Mouse (Mus musculus) ES-E14 (cell line): ENCODE data around the gene Rnf169. TPM values are rescaled to one million over a fixed set of nuclear protein-coding genes. Genes with fewer than 3 reads are reported as not detected.

Source experiments
- DNase-seq: peaks from one replicate; pipeline ENCODE4 v3.0.0-alpha.2; 2013; ENCODE audit warnings: low read depth, low spot score
- H3K27ac ChIP-seq: 2 replicates; pipeline ENCODE4 v1.5.1; 2012; ENCODE audit warnings: low read depth, mild to moderate bottlenecking, low read length, moderate library complexity, mixed read lengths; ENCODE audit not compliant: poor library complexity, insufficient read depth, severe bottlenecking
- H3K36me3 ChIP-seq: 2 replicates; pipeline ENCODE4 v1.6.1; 2012; ENCODE audit warnings: mild to moderate bottlenecking, low read length, moderate library complexity, mixed read lengths; ENCODE audit not compliant: control insufficient read depth, poor library complexity, insufficient read depth, severe bottlenecking
- H3K4me1 ChIP-seq, 2 experiments: fragments of 150-350 bp in 1 of 2; sonication (generic) in 1 of 2; 2 replicates each; pipeline ENCODE4 v1.6.1; 2012; ENCODE audit warnings: low read length in 2 of 2, mild to moderate bottlenecking in 1 of 2, mixed read lengths in 1 of 2; ENCODE audit not compliant: control insufficient read depth in 2 of 2, insufficient read depth in 2 of 2, poor library complexity in 1 of 2
- H3K4me3 ChIP-seq, 2 experiments: fragments of 150-350 bp in 1 of 2; sonication (generic) in 1 of 2; 2 replicates each; pipeline ENCODE4 v1.5.1; 2012; ENCODE audit warnings: low read length in 2 of 2, low read depth in 1 of 2, mild to moderate bottlenecking in 1 of 2, mixed read lengths in 1 of 2; ENCODE audit not compliant: insufficient read depth in 1 of 2, poor library complexity in 1 of 2, severe bottlenecking in 1 of 2
- H3K9ac ChIP-seq: 2 replicates; pipeline ENCODE4 v1.6.1; 2012; ENCODE audit warnings: low read depth, mild to moderate bottlenecking, low read length, mixed read lengths; ENCODE audit not compliant: poor library complexity, insufficient read depth, severe bottlenecking
- H3K9me3 ChIP-seq: fragments of 150-350 bp; sonication (generic); 2 replicates; pipeline ENCODE4 v1.6.1; 2012; ENCODE audit warnings: low read depth, mild to moderate bottlenecking, low read length; ENCODE audit not compliant: control insufficient read depth, insufficient read depth
- CHD2 ChIP-seq: IDR thresholded peaks from 2 replicates; pipeline ENCODE4 v1.6.1; 2014; ENCODE audit warnings: mild to moderate bottlenecking, low read depth, low read length, inconsistent platforms
- HCFC1 ChIP-seq: IDR thresholded peaks from 2 replicates; pipeline ENCODE4 v1.6.1; 2012; ENCODE audit warnings: low read length, inconsistent platforms, borderline replicate concordance; ENCODE audit not compliant: insufficient read depth
- MAFK ChIP-seq: IDR thresholded peaks from 2 replicates; pipeline ENCODE4 v1.6.1; 2014; ENCODE audit warnings: mild to moderate bottlenecking, low read depth, low read length, inconsistent platforms; ENCODE audit not compliant: insufficient read depth
- ZC3H11A ChIP-seq: IDR thresholded peaks from 2 replicates; pipeline ENCODE4 v1.6.1; 2012; ENCODE audit warnings: low read depth, mild to moderate bottlenecking, inconsistent platforms, low read length, borderline replicate concordance
- ZNF384 ChIP-seq: IDR thresholded peaks from 2 replicates; pipeline ENCODE4 v1.6.1; 2012; ENCODE audit warnings: low read depth, low read length, inconsistent platforms
- in situ Hi-C, 2 experiments: fragments of 600-800 bp; cut with MboI; formaldehyde crosslinking; loops; one replicate each; pipeline ENCODE4 v1.15.1; 2025; ENCODE audit warnings: low sequenced_read_pairs in 2 of 2, inconsistent platforms in 1 of 2; ENCODE audit not compliant: unreplicated experiment in 2 of 2
- total RNA-seq: library from RNA; depleted of rRNA; stranded (reverse); fragments of 300-350 nt; gene quantifications from 2 replicates; pipeline ENCODE4 v1.2.3, GENCODE M21; 2012

Rnf169 gene
- total RNA-seq, 1 experiment = 19.2 TPM

GRCm38 (mm10) chr7:99982256-99983242 lies 2.3 kb upstream of the Rnf169 start:
- no peak overlapping the region for H3K9ac ChIP-seq
- in situ Hi-C loops = no loop called here
- no peaks in the 10 kb centered on the region for H3K36me3 ChIP-seq
- H3K9me3 ChIP-seq = no peaks in the 10 kb centered on the region
- H3K27ac ChIP-seq = no peak overlapping the region
- no peak overlapping the region for H3K4me3 ChIP-seq
- DNase-seq = no peak
- H3K4me1 ChIP-seq = peaks cover 0 to 3% of the 10 kb centered on the region in 2 experiments; a peak in 2 of 4 replicates
- TF ChIP-seq HCFC1 (no peak), ZNF384 (no peak), CHD2 (no peak), MAFK (no peak), ZC3H11A (no peak)

GRCm38 (mm10) chr7:99981311-99981710 lies 1.1 kb upstream of the Rnf169 start:
- H3K4me1 ChIP-seq = peaks cover 0 to 3% of the 10 kb centered on the region in 2 experiments; a peak in 2 of 4 replicates
- no peak overlapping the region for H3K4me3 ChIP-seq
- no peak overlapping the region for H3K9ac ChIP-seq
- DNase-seq = no peak
- H3K9me3 ChIP-seq = no peaks in the 10 kb centered on the region
- TF ChIP-seq ZC3H11A (no peak), CHD2 (no peak), HCFC1 (no peak), ZNF384 (no peak), MAFK (no peak)
- in situ Hi-C loops = no loop called here
- H3K36me3 ChIP-seq = no peaks in the 10 kb centered on the region
- H3K27ac ChIP-seq = no peak overlapping the region

- H3K4me3 ChIP-seq = peak overlapping the region; percentile 79 to 91
- H3K4me1 ChIP-seq = peaks cover 0 to 3% of the 10 kb centered on the region in 2 experiments; a peak in 2 of 4 replicates
- peak; percentile 46; the same call in 1 of the 2 replicates for TF ChIP-seq HCFC1
- TF ChIP-seq CHD2 = no peak
- no peak for TF ChIP-seq MAFK
- TF ChIP-seq ZNF384 = no peak
- no peak for TF ChIP-seq ZC3H11A
- DNase-seq = no peak
- in situ Hi-C loops = no loop called here
- H3K9ac ChIP-seq = peak overlapping the region; percentile 89
- H3K27ac ChIP-seq = peak overlapping the region; percentile 74
- no peaks in the 10 kb centered on the region for H3K36me3 ChIP-seq
- H3K9me3 ChIP-seq = no peaks in the 10 kb centered on the region
Measured at GRCm38 (mm10) chr7:99979546-99980131, 609 bp downstream of the Rnf169 start.

- TF ChIP-seq HCFC1 (no peak), ZC3H11A (no peak), ZNF384 (no peak), CHD2 (no peak), MAFK (no peak)
- in situ Hi-C loops = no loop called here
- Histone ChIP-seq H3K9me3 (no peaks in the 10 kb centered on the region), H3K9ac (peak overlapping the region; percentile 89), H3K36me3 (no peaks in the 10 kb centered on the region; the same call in 1 of the 2 replicates), H3K4me3 (peak overlapping the region; percentile 79 to 91), H3K27ac (no peak overlapping the region; the same call in 1 of the 2 replicates), H3K4me1 (peaks cover 0 to 3% of the 10 kb centered on the region in 2 experiments; a peak in 2 of 4 replicates)
- DNase-seq = no peak
Measured at GRCm38 (mm10) chr7:99979081-99979480, 1.2 kb downstream of the Rnf169 start.
